Mouse (Mus musculus): ENCODE measurements around the gene Clic6. TPM values are rescaled to one million over a fixed set of nuclear protein-coding genes. Genes with fewer than 3 reads are reported as not detected.

Gene Clic6
- total RNA-seq, 1 experiment from 2014 or later = not detected

DNA sequence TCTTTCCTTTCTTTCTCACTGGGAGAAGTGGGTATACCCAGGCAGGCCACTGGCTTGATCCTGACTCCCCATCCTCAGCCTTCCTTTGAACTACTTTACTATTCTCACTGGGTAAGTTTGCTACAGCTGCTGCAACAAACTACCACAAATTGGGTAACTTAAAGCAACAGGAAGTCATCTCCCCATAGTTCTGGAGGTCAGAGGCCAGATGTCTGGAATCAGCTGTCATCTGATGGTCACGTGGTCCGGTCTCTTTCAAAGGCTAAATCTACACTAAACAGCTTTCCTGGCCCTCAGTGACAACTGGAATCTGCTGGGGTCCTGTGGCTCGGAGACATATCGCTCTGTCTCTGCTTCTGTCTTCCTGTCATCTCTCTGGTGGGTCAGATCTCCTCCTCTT, 87.7 kb downstream of the Clic6 start:
- ATAC-seq (ENCODE audit: extremely low read depth, insufficient number of reproducible peaks, low FRiP score, poor library complexity, severe bottlenecking) = no peak

DNA sequence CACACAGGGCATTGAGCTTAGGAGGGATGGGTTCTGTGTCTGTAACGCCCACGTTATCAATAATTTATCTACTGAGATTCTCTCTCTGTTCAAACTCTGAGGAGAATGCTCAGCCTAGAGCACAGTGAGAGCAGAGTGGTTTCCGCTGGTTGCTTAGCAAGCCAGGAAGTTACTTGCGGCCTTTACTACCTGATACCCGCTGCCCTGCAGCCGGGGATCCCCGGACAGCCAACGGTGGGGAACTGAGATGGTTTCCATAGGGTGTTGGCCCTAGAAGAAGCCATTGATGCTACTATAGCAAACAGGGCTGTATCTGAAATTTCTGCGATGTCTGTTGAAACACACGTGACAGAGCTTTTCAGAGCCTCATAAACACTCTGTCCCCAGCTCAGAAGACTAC, 90.3 kb downstream of the Clic6 start:
- ATAC-seq (ENCODE audit: extremely low read depth, insufficient number of reproducible peaks, low FRiP score, poor library complexity, severe bottlenecking) = no peak

DNA sequence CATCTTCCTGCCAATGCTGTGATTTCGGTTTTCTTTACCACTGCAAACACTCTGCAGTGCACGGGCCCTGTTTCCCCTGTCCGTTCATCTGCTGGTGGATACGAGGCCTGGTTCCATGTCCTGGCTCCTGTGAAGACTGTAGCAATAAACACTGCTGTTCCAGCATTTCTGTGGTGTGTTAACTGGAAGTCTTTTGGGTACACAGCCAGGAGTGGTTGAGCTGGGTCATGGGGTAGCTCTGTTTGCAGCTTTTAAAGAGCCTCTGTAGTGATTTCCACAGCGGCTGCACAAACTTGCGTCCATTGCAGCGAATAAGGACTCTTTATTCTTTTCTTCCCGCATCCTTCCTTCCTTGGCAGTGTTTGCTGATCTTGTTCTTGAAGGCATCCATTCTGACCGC, 91.8 kb downstream of the Clic6 start:
- ATAC-seq (ENCODE audit: extremely low read depth, insufficient number of reproducible peaks, low FRiP score, poor library complexity, severe bottlenecking) = no peak

DNA sequence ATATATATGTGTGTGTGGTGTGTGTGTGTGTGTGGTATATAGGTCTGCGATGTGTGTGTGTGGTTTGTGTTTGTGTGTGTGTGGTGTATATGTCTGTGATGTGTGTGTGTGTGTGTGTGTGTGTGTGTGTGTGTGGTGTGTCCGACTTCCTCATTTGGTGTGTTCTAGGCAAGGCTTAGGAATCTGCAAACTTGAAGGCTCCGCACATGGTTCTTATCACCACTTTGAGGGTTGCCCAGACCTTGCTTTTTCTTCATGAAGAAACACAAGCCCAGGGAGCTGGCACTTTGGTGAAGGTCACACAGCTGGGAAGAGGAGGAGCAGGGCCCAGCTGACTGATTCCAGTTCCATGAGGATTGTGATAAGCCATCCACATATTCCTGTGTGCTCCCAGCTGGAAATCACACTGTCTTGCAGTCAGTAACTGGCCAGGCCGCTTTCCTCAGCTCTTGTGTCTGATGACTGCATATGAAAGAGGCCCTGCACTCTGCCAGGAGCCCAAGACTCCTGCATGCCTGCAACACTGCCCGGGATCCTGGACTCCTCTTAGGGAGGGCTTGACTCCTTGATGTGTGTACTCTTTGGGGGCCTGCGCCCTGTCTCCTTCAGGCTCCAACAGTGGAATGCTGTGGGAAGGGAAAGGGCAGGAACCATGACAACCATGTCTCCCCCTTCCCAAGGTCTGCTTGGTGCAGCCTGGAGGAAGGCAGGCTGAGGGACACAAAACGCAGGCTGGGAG, 93.5 kb downstream of the Clic6 start:
- ATAC-seq (ENCODE audit: extremely low read depth, insufficient number of reproducible peaks, low FRiP score, poor library complexity, severe bottlenecking) = no peak

DNA sequence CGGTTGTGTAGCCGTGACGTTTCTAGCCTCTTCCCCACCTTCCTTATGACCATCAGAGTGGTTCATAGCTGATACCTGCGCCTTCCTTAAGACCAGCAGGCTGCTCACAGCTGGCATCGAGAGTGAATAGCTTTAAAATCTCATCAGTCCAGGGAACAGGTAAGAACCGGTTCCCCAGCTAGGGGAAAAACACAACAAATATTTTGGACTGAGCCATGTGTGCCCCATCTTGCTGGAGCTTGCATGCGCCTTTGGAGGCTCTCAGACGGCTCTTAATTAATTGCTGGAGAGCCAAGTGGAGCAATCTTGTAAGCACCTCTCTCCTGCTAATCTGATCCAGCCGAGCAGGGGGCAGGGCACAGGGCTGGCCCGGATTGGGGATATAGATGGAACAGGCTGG, 95.4 kb downstream of the Clic6 start:
- no peak for ATAC-seq (ENCODE audit: extremely low read depth, insufficient number of reproducible peaks, low FRiP score, poor library complexity, severe bottlenecking)

DNA sequence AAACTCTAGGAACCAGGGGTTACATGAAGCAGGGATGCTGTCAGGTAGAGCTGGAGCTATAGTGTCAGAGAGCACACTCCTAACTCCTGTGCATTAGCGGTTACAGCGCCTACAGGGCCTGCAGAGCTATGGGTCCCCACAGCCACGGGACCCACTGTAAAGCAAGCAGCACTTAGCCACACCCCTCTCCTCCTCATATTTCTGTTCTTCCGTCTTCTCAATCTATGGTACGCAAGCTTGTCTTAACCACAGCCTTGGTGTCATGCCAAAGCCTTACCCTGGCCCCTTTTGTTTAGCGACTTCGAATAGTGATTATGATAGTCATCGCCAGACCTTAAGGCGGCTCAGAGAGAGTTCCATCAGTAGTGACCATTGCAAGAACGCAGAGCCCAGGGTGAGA, 96.2 kb downstream of the Clic6 start:
- ATAC-seq (ENCODE audit: extremely low read depth, insufficient number of reproducible peaks, low FRiP score, poor library complexity, severe bottlenecking) = no peak

DNA sequence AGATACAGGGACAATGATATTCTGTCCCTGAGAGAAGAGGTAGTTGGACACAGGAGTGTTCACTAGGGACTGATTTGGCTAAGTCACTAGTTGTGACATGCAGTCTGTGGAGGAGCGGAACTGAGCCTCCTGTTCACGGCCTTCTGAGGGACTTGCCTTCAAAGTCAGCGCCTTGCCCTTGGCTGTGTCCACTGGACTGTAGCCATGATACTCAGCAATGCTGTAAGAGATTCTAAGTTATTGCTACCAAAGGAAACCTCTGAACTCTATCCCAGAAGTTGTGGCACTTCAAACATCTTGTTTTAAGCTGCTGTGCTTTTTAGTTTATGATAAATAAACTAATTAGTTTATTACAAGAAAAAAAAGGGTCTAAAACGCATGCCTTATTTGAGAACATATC, 102.3 kb downstream of the Clic6 start:
- no peak for ATAC-seq (ENCODE audit: extremely low read depth, insufficient number of reproducible peaks, low FRiP score, poor library complexity, severe bottlenecking)

Other genes with a start within 250 kb of the Clic6 start
- not detected in 2 replicates for gene Kcne2, start 193.3 kb upstream of the Clic6 start, total RNA-seq (2017)
- 41.3 and 60.4 TPM in 2 replicates for gene Smim11, start 184.4 kb upstream of the Clic6 start, total RNA-seq (2017)
- gene Fam243, start 164.3 kb upstream of the Clic6 start, total RNA-seq (2017) = not detected in 2 replicates
- gene Kcne1, start 126.3 kb upstream of the Clic6 start, total RNA-seq (2017) = not detected in 2 replicates
- 7.3 and 8.3 TPM in 2 replicates for gene Rcan1, start 14.9 kb upstream of the Clic6 start, total RNA-seq (2017)

Data from neutrophil, adult 5-6 weeks (primary cell).